Comparison of ENCODE assay signal across 8 mouse cellular contexts in the genomic region with DNA sequence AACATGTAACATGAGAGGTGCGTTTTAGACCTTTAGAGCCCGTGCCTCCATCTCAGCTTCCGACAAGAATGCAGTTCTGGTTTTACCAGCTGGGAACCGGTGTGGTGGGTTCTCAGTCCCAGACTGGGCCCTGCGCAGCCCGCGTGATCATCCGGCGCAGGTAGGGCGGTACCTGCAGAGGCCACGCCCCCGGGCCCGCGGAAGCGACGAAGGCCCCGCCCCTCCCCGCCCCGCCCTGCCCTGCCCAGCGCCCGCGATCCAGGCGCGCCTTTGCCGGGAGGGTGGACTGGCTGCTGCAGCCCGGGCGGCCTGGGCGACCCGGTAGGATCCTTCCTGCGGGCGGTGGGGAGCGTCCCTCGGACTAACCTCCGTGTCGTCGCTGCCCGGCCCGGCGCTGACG. TPM values are rescaled to one million over a fixed set of nuclear protein-coding genes. Genes with fewer than 3 reads are reported as not detected.
DNase-seq lines count a peak whose midpoint lies in the region; ATAC-seq and TF ChIP-seq lines count a peak whose summit lies in the region.
"Not testable (repeated sequence)": the region's sequence is repeated elsewhere in the genome, so short reads cannot be mapped to it uniquely, and the experiment has no call there.

A gene (plus strand): TSS at position 228 of the 400 bp plus-strand sequence.

- intact Hi-C loops in left cerebral cortex, postnatal 14 days (cut with DNase I) = not testable (repeated sequence)

- not testable (repeated sequence) for H3K27ac ChIP-seq in brown adipose tissue, adult 24 weeks (replicated peaks; ENCODE audit: low read depth, low read length); forebrain, embryonic 14.5 days (ENCODE audit: low read depth, low read length); heart, postnatal 0 days (ENCODE audit: low read depth); intestine, embryonic 15.5 days; liver, postnatal 0 days (ENCODE audit: low read depth); midbrain, embryonic 16.5 days (ENCODE audit: low read length)

- not testable (repeated sequence) for H3K36me3 ChIP-seq in forebrain, embryonic 14.5 days (ENCODE audit: control insufficient read depth, insufficient read depth, low read length); heart, postnatal 0 days (replicated peaks; ENCODE audit: control insufficient read depth, insufficient read depth, low read length); intestine, embryonic 15.5 days; liver, postnatal 0 days (replicated peaks; ENCODE audit: insufficient read depth, low read length); midbrain, embryonic 16.5 days (ENCODE audit: control insufficient read depth, insufficient read depth, low read length)

- H3K4me2 ChIP-seq in forebrain, embryonic 14.5 days (ENCODE audit: low read length); heart, postnatal 0 days (ENCODE audit: low read depth, low read length); intestine, embryonic 15.5 days (replicated peaks); liver, postnatal 0 days (ENCODE audit: low read depth, low read length); midbrain, embryonic 16.5 days (ENCODE audit: low read length): not testable (repeated sequence)

- peak; percentile 99 for ATAC-seq in forebrain, embryonic 14.5 days
- ATAC-seq in heart, postnatal 0 days (ENCODE audit: insufficient read depth, low read depth) = peak; percentile 98
- peak; percentile 100 for ATAC-seq in intestine, embryonic 15.5 days
- peak; percentile 99 for ATAC-seq in liver, postnatal 0 days
- ATAC-seq in midbrain, embryonic 16.5 days = peak; percentile 98

- H3K9me3 ChIP-seq in forebrain, embryonic 14.5 days (replicated peaks; ENCODE audit: control insufficient read depth, low read length); heart, postnatal 0 days (replicated peaks; ENCODE audit: control insufficient read depth, low read length); intestine, embryonic 15.5 days; liver, postnatal 0 days (ENCODE audit: low read length); midbrain, embryonic 16.5 days (replicated peaks; ENCODE audit: control insufficient read depth, low read length, poor library complexity, severe bottlenecking): not testable (repeated sequence)

- H3K4me3 ChIP-seq in brown adipose tissue, adult 24 weeks (ENCODE audit: insufficient read depth, low read depth, low read length); forebrain, embryonic 14.5 days (ENCODE audit: low read depth, low read length); heart, postnatal 0 days (ENCODE audit: low read depth, low read length); intestine, embryonic 15.5 days (replicated peaks); liver, postnatal 0 days (ENCODE audit: low read depth, low read length); midbrain, embryonic 16.5 days (ENCODE audit: low read depth, low read length): not testable (repeated sequence)

- not testable (repeated sequence) for H3K9ac ChIP-seq in forebrain, embryonic 14.5 days (ENCODE audit: low read length); heart, postnatal 0 days (replicated peaks; ENCODE audit: low read depth, low read length); intestine, embryonic 15.5 days; liver, postnatal 0 days (replicated peaks); midbrain, embryonic 16.5 days (ENCODE audit: low read depth, low read length)

- not testable (repeated sequence) for H3K27me3 ChIP-seq in forebrain, embryonic 14.5 days (replicated peaks; ENCODE audit: control insufficient read depth, insufficient read depth, low read length); heart, postnatal 0 days (ENCODE audit: control insufficient read depth, insufficient read depth, low read length); intestine, embryonic 15.5 days (replicated peaks); liver, postnatal 0 days (ENCODE audit: insufficient read depth, low read length); midbrain, embryonic 16.5 days (ENCODE audit: control insufficient read depth, insufficient read depth, low read depth, low read length)

- DNase-seq in forebrain, embryonic 14.5 days (ENCODE audit: low spot score); heart, postnatal 0 days (ENCODE audit: low spot score); left cerebral cortex, postnatal 14 days (ENCODE audit: low spot score in 2 of 2); liver, postnatal 0 days; urinary bladder, adult 2 months (ENCODE audit: low spot score): not testable (repeated sequence)

- TF ChIP-seq CTCF in heart, postnatal 0 days (IDR thresholded peaks at IDR 0.05; ENCODE audit: low read depth); liver, postnatal 0 days (IDR thresholded peaks at IDR 0.05; ENCODE audit: low read depth): not testable (repeated sequence)

- H3K4me1 ChIP-seq in brown adipose tissue, adult 24 weeks (ENCODE audit: control insufficient read depth, insufficient read depth, insufficient read length, low read length); forebrain, embryonic 14.5 days (ENCODE audit: control insufficient read depth, insufficient read depth, low read length); heart, postnatal 0 days (ENCODE audit: control insufficient read depth, insufficient read depth); intestine, embryonic 15.5 days (replicated peaks); liver, postnatal 0 days (ENCODE audit: insufficient read depth); midbrain, embryonic 16.5 days (ENCODE audit: control insufficient read depth, insufficient read depth, low read length): not testable (repeated sequence)

- TF ChIP-seq EP300 in heart, postnatal 0 days (IDR thresholded peaks at IDR 0.05; ENCODE audit: low read depth); liver, postnatal 0 days (IDR thresholded peaks at IDR 0.05; ENCODE audit: low read depth): not testable (repeated sequence)

- no CpG with 5 or more reads among the region's 40 CpGs for WGBS in forebrain, embryonic 14.5 days
- no CpG with 5 or more reads among the region's 40 CpGs for WGBS in heart, postnatal 0 days
- no CpG with 5 or more reads among the region's 40 CpGs for WGBS in intestine, embryonic 15.5 days
- no CpG with 5 or more reads among the region's 40 CpGs for WGBS in liver, postnatal 0 days (ENCODE audit: insufficient replicate concordance)
- WGBS in midbrain, embryonic 16.5 days = no CpG with 5 or more reads among the region's 40 CpGs

RNA-seq across cellular contexts. Expression of the gene that starts here (rescaled TPM):
- polyA plus RNA-seq in brown adipose tissue, adult 24 weeks (2012; ENCODE audit: insufficient read depth, insufficient read length, missing spikeins) = 19.3 and 21.7 TPM in 2 replicates
- 27.0 and 36.7 TPM in 2 replicates for polyA plus RNA-seq in forebrain, embryonic 14.5 days (2014; fragmentation: Nextera tagmentation; extraction: Ambion mirVana)
- total RNA-seq in heart, postnatal 0 days (2014; rRNA removed; ENCODE audit: low replicate concordance) = 9.2 and 13.1 TPM in 2 replicates
- 22.2 and 22.5 TPM in 2 replicates for polyA plus RNA-seq in heart, postnatal 0 days (2015; fragmentation: Nextera tagmentation; extraction: Ambion mirVana)
- polyA plus RNA-seq in intestine, embryonic 15.5 days (2015; fragmentation: Nextera tagmentation; extraction: Ambion mirVana) = 21.7 and 22.2 TPM in 2 replicates
- 10 to 100 TPM; 14.9 to 25.5 TPM for total RNA-seq in left cerebral cortex, postnatal 14 days (2021)
- 6.8 and 7.5 TPM in 2 replicates for polyA plus RNA-seq in liver, postnatal 0 days (2015; fragmentation: Nextera tagmentation; extraction: Ambion mirVana)
- polyA plus RNA-seq in midbrain, embryonic 16.5 days (2015; fragmentation: Nextera tagmentation; extraction: Ambion mirVana) = 71.6 and 80.9 TPM in 2 replicates
- 27.9 and 31.6 TPM in 2 replicates for polyA plus RNA-seq in urinary bladder, adult 2 months (2012; rRNA removed)
